Mouse (Mus musculus): ENCODE data around the gene Ebp. TPM values are rescaled to one million over a fixed set of nuclear protein-coding genes. Genes with fewer than 3 reads are reported as not detected.

Gene Ebp
- polyA plus RNA-seq, 2 experiments = 28.3 to 32.8 TPM

DNA sequence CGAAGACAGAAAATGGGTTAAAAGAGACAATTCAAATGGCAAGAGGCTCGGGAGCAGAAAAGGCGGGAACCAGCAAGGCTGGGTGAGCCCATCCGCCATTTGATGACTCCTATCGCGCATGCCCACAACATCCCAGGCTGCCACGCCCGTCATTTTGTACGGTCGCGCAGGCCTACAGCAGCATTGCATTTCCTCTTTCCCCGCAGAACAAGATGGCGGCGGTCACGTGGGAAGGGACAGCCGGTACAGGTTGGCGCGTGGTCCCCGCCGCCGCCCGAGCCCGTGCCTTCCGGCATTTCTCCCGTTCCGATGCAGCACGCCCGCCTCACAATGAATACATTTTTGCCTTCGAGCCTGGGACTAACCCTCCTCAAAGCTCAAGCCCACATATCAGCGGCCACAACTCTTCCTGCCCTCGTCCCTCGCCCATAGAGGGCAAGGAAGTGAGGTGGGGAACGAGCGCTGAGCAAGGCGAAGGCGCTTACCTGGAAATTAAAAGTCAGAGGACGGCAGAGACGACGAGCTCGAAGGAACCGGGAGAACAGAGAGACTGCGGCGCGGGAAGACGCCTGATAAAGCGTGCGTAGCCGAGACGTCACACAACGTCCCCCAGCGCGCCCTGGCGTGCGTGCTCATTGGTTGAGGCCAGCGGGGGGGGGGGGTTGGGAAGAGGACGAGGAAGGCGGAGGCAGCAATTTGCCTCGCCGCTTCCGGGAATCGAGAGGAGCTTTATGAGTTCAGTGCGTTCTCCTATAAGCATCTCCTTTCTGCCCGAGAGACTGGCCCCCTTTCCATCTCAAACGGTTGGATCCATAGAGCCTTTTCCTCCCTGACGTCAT, 47.9 kb downstream of the Ebp start, which contains the start of gene Rbm3:
Rbm3 (minus strand) TSS at position 728 of the 839 bp plus-strand sequence.
- DNase-seq (ENCODE audit: low spot score) (peak; percentile 89), ATAC-seq (ENCODE audit: low FRiP score, low read depth) (peak; percentile 96)
- WGBS = 25% methylated on average over 59 of the region's 65 CpGs
- Histone ChIP-seq H3K27ac (replicated peaks; ENCODE audit: low read depth, low read length) (peak within 1 kb of the TSS; percentile 97), H3K27me3 (ENCODE audit: control insufficient read depth, insufficient read depth, low read length) (no peaks in the 10 kb centered on the region), H3K4me2 (replicated peaks; ENCODE audit: low read depth, low read length, severe bottlenecking) (peak within 1 kb of the TSS; percentile 63), H3K9me3 (ENCODE audit: control insufficient read depth, low read length) (no peaks in the 10 kb centered on the region), H3K36me3 (ENCODE audit: control insufficient read depth, insufficient read depth, low read length) (peaks cover 27% of the 10 kb centered on the region), H3K4me1 (ENCODE audit: control insufficient read depth, insufficient read depth, low read length) (0 out of 2 replicates have a peak, but pooled peaks cover 7% of the 10 kb centered on the region), H3K4me3 (replicated peaks; ENCODE audit: low read length) (peak within 1 kb of the TSS; percentile 60), H3K9ac (ENCODE audit: low read depth, low read length, severe bottlenecking) (peak within 1 kb of the TSS; percentile 78)
- peak; percentile 45; the same call in 1 of the 2 replicates for TF ChIP-seq POLR2A (IDR thresholded peaks at IDR 0.05; ENCODE audit: borderline replicate concordance, extremely low read depth, insufficient read depth, insufficient read length)

DNA sequence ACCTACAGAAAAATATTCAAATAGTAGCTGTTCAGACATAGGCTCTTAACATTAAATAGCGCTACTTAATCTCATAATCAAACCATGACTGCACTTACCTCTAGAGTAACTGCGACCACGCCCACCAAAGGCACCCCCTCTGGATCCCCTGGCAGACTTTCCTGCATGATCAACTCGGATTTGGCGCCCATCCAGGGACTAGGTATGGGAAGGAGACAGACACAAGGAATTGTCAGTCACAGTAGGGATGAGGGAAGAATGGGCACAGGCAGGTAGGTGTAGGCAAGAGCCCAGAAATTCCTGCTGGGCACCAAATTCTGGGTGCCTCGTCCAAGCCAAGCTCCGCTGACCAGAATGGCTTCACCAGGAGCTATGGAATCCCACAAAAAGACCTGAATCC, 49.6 kb downstream of the Ebp start:
- 80% methylated on average over 7 of the region's 7 CpGs for WGBS
- no peak for TF ChIP-seq POLR2A (IDR thresholded peaks at IDR 0.05; ENCODE audit: borderline replicate concordance, extremely low read depth, insufficient read depth, insufficient read length)

DNA sequence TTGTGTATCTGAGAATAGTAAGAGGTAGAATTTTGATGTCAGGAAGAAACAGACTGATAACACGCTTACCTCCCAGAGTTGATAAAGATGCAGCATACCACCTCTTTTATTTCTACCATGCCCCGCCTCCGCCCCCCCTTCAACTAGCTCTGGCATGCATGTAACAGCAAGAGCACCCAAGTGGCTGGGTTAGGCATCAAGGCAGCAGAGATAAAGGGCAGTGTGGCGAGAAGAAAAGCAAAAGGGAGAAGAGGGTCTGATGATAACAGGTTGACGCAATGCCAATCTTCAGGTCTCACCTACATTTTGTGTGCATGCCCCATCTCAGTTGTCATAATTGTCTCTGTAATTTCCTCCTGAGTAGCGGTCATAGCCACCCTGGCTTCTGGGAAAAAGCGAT, 50.4 kb downstream of the Ebp start:
- no peak overlapping the region for H3K4me2 ChIP-seq (replicated peaks; ENCODE audit: low read depth, low read length, severe bottlenecking)
- H3K27me3 ChIP-seq (ENCODE audit: control insufficient read depth, insufficient read depth, low read length) = no peaks in the 10 kb centered on the region
- no peak overlapping the region for H3K27ac ChIP-seq (replicated peaks; ENCODE audit: low read depth, low read length)
- H3K9me3 ChIP-seq (ENCODE audit: control insufficient read depth, low read length) = no peaks in the 10 kb centered on the region
- 0 out of 2 replicates have a peak, but pooled peaks cover 7% of the 10 kb centered on the region for H3K4me1 ChIP-seq (ENCODE audit: control insufficient read depth, insufficient read depth, low read length)
- WGBS = 86% methylated on average over 7 of the region's 7 CpGs
- H3K9ac ChIP-seq (ENCODE audit: low read depth, low read length, severe bottlenecking) = no peak overlapping the region
- TF ChIP-seq POLR2A (IDR thresholded peaks at IDR 0.05; ENCODE audit: borderline replicate concordance, extremely low read depth, insufficient read depth, insufficient read length) = no peak
- DNase-seq (ENCODE audit: low spot score) (no peak), ATAC-seq (ENCODE audit: low FRiP score, low read depth) (no peak)
- peaks cover 31% of the 10 kb centered on the region for H3K36me3 ChIP-seq (ENCODE audit: control insufficient read depth, insufficient read depth, low read length)
- H3K4me3 ChIP-seq (replicated peaks; ENCODE audit: low read length) = no peak overlapping the region

More for the DNA sequence above, 49.6 kb downstream of the Ebp start:
- Histone ChIP-seq H3K36me3 (ENCODE audit: control insufficient read depth, insufficient read depth, low read length) (peaks cover 27% of the 10 kb centered on the region), H3K9me3 (ENCODE audit: control insufficient read depth, low read length) (no peaks in the 10 kb centered on the region), H3K27ac (replicated peaks; ENCODE audit: low read depth, low read length) (no peak overlapping the region), H3K4me3 (replicated peaks; ENCODE audit: low read length) (peak overlapping the region; percentile 60), H3K4me2 (replicated peaks; ENCODE audit: low read depth, low read length, severe bottlenecking) (peak overlapping the region; percentile 63), H3K9ac (ENCODE audit: low read depth, low read length, severe bottlenecking) (peak overlapping the region; percentile 78), H3K27me3 (ENCODE audit: control insufficient read depth, insufficient read depth, low read length) (no peaks in the 10 kb centered on the region), H3K4me1 (ENCODE audit: control insufficient read depth, insufficient read depth, low read length) (0 out of 2 replicates have a peak, but pooled peaks cover 7% of the 10 kb centered on the region)
- ATAC-seq (ENCODE audit: low FRiP score, low read depth) (no peak), DNase-seq (ENCODE audit: low spot score) (no peak)

DNA sequence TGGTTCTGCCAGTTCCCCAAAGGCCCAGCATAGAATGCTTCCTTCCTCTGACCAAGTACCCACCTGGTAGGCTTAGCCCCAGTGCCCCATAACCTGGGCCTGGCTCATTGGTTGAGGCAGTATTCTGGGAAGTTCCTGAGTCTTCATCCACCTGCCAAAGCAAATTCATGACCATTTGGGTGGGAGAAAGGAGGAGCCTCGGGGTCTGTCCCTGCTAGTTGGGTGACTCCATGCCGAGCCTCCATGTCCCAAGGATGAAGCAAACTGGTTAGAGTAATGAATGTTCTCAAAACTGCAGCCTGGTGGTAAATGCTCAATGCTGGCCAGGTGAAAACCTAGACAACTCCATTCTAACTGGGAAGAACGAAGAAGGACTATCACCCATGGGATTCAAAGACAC, 52.3 kb downstream of the Ebp start:
- Histone ChIP-seq H3K4me3 (replicated peaks; ENCODE audit: low read length) (no peak overlapping the region), H3K27me3 (ENCODE audit: control insufficient read depth, insufficient read depth, low read length) (no peaks in the 10 kb centered on the region), H3K4me1 (ENCODE audit: control insufficient read depth, insufficient read depth, low read length) (0 out of 2 replicates have a peak, but pooled peaks cover 7% of the 10 kb centered on the region), H3K9ac (ENCODE audit: low read depth, low read length, severe bottlenecking) (no peak overlapping the region), H3K27ac (replicated peaks; ENCODE audit: low read depth, low read length) (no peak overlapping the region), H3K36me3 (ENCODE audit: control insufficient read depth, insufficient read depth, low read length) (peaks cover 31% of the 10 kb centered on the region), H3K9me3 (ENCODE audit: control insufficient read depth, low read length) (no peaks in the 10 kb centered on the region), H3K4me2 (replicated peaks; ENCODE audit: low read depth, low read length, severe bottlenecking) (no peak overlapping the region)
- no peak for ATAC-seq (ENCODE audit: low FRiP score, low read depth)
- DNase-seq (ENCODE audit: low spot score) = no peak
- 75% methylated on average over 3 of the region's 3 CpGs for WGBS
- no peak for TF ChIP-seq POLR2A (IDR thresholded peaks at IDR 0.05; ENCODE audit: borderline replicate concordance, extremely low read depth, insufficient read depth, insufficient read length)

DNA sequence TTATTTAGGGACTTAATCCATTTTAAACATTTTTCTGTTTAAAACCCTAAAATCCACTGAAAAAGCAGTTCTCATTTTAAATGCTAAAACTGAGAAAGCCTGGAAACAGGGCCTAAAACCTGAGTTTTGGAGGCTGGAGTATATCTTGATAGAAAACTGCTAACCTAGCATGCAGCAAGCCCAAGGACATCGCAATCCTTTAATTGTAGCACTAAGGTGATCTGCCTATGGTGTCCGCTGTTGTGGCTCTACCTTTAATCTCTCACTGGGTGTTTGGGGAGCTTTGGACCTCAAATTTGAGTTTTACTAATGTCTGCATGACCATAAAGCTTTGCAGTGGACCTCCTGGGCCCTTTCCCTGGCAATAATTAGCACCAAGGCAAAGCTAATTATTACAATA, 52.9 kb downstream of the Ebp start:
- no peak overlapping the region for H3K4me2 ChIP-seq (replicated peaks; ENCODE audit: low read depth, low read length, severe bottlenecking)
- no peak for DNase-seq (ENCODE audit: low spot score)
- H3K27ac ChIP-seq (replicated peaks; ENCODE audit: low read depth, low read length) = no peak overlapping the region
- WGBS = 81% methylated on average over 2 of the region's 2 CpGs
- peaks cover 31% of the 10 kb centered on the region for H3K36me3 ChIP-seq (ENCODE audit: control insufficient read depth, insufficient read depth, low read length)
- H3K27me3 ChIP-seq (ENCODE audit: control insufficient read depth, insufficient read depth, low read length) = no peaks in the 10 kb centered on the region
- H3K4me1 ChIP-seq (ENCODE audit: control insufficient read depth, insufficient read depth, low read length) = 0 out of 2 replicates have a peak, but pooled peaks cover 7% of the 10 kb centered on the region
- H3K9me3 ChIP-seq (ENCODE audit: control insufficient read depth, low read length) = no peaks in the 10 kb centered on the region
- H3K4me3 ChIP-seq (replicated peaks; ENCODE audit: low read length) = no peak overlapping the region
- no peak overlapping the region for H3K9ac ChIP-seq (ENCODE audit: low read depth, low read length, severe bottlenecking)
- TF ChIP-seq POLR2A (IDR thresholded peaks at IDR 0.05; ENCODE audit: borderline replicate concordance, extremely low read depth, insufficient read depth, insufficient read length) = no peak
- no peak for ATAC-seq (ENCODE audit: low FRiP score, low read depth)
